Mouse (Mus musculus) ES-Bruce4 (cell line): ENCODE results near the gene Ecm2. TPM values are rescaled to one million over a fixed set of nuclear protein-coding genes. Genes with fewer than 3 reads are reported as not detected.

Source experiments
- H3K27ac ChIP-seq: 2 replicates; pipeline ENCODE4 v1.5.1; 2012; ENCODE audit warnings: low read length, inconsistent platforms; ENCODE audit not compliant: insufficient read depth
- H3K27me3 ChIP-seq: 2 replicates; pipeline ENCODE4 v1.6.1; 2012; ENCODE audit warnings: mild to moderate bottlenecking, low read length, inconsistent platforms; ENCODE audit not compliant: control insufficient read depth, poor library complexity, insufficient read depth, severe bottlenecking
- H3K36me3 ChIP-seq: 2 replicates; pipeline ENCODE4 v1.6.1; 2012; ENCODE audit warnings: inconsistent platforms, mild to moderate bottlenecking, low read length, moderate library complexity; ENCODE audit not compliant: control insufficient read depth, poor library complexity, insufficient read depth, severe bottlenecking
- H3K4me1 ChIP-seq: one replicate; pipeline ENCODE4 v1.8.1; 2011; ENCODE audit warnings: low read length; ENCODE audit not compliant: control insufficient read depth, insufficient read depth
- H3K4me3 ChIP-seq: 2 replicates; pipeline ENCODE4 v1.5.1; 2011; ENCODE audit warnings: low read depth, mild to moderate bottlenecking, low read length
- H3K9ac ChIP-seq: 2 replicates; pipeline ENCODE4 v1.6.1; 2012; ENCODE audit warnings: low read depth, mild to moderate bottlenecking, inconsistent platforms; ENCODE audit not compliant: poor library complexity, severe bottlenecking
- H3K9me3 ChIP-seq: replicated peaks from 2 replicates; pipeline ENCODE4 v1.6.1; 2012; ENCODE audit warnings: mild to moderate bottlenecking, low read length, inconsistent platforms; ENCODE audit not compliant: control insufficient read depth, poor library complexity, insufficient read depth, severe bottlenecking
- CTCF ChIP-seq: IDR thresholded peaks from one replicate; pipeline ENCODE4 v1.8.1; 2011; ENCODE audit warnings: low read depth, low read length
- EP300 ChIP-seq: IDR thresholded peaks from 2 replicates; pipeline ENCODE4 v1.6.1; 2011; ENCODE audit warnings: low read depth, low read length; ENCODE audit not compliant: insufficient read depth
- POLR2A ChIP-seq: IDR thresholded peaks from one replicate; pipeline ENCODE4 v1.8.1; 2011; ENCODE audit warnings: low read length; ENCODE audit not compliant: insufficient read depth
- polyA plus RNA-seq: library from polyadenylated mRNA; stranded (reverse); fragments of >200 nt; gene quantifications from 2 replicates; pipeline ENCODE4 v1.2.4, GENCODE M21; 2011; ENCODE audit warnings: low read depth; ENCODE audit not compliant: missing spikeins, insufficient read depth, insufficient read length

Gene Ecm2
- polyA plus RNA-seq, 1 experiment = 0.18 TPM

DNA sequence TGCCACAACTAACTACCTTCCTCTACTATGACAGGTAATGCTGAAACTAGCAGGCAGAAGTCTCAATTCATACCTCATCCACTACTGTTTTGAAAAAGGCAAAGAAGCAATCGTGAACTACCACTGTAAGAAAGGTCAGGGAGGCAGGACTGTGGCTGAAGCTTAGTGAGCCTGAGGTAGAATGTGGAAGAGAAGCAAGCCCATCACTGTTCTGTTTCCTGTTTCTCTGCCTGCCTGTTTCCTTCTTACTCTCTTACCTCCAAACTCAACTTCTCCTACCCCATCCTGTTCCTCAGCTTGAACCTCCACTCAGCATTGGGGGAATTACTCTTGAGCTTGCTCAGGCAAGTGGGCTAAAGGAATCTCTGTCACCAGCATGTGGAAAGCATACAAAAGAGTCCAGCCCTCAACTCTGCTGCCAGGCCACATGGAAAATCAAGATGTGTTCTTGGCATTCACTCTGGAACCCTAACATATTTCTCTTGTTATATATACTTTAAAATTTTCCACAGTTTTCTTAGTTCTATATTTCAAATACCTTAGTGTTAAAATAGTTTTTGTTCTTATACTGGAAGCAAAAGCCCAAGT, 43.0 kb downstream of the Ecm2 start:
- H3K36me3 ChIP-seq = no peaks in the 10 kb centered on the region
- no peak overlapping the region for H3K4me3 ChIP-seq
- no peak overlapping the region for H3K27ac ChIP-seq
- no peaks in the 10 kb centered on the region for H3K27me3 ChIP-seq
- no peaks in the 10 kb centered on the region for H3K9me3 ChIP-seq
- H3K9ac ChIP-seq = no peak overlapping the region
- no peak for TF ChIP-seq POLR2A
- no peak for TF ChIP-seq EP300
- TF ChIP-seq CTCF = no peak
- H3K4me1 ChIP-seq = no peaks in the 10 kb centered on the region

DNA sequence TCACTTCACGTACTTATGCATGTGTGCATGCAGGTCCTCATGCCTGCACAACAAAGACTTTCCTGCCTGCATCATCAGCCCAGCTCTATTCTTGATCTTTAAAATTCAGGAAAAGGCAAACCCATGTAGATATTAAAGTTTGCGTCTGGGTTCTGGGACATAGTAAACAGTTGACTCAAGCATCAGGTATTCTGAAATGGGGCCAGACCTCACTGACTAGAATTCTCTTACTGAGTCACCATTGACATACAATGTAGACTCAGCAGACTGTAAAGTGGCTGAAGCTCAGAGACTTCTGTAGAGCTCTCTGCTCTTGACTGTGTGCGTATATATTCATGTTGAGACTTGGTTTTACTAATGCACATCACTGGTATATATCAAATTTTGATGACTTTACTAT, 45.0 kb downstream of the Ecm2 start:
- no peak overlapping the region for H3K4me3 ChIP-seq
- H3K9me3 ChIP-seq = no peaks in the 10 kb centered on the region
- no peak overlapping the region for H3K27ac ChIP-seq
- no peaks in the 10 kb centered on the region for H3K36me3 ChIP-seq
- H3K9ac ChIP-seq = no peak overlapping the region
- H3K27me3 ChIP-seq = no peaks in the 10 kb centered on the region
- TF ChIP-seq CTCF (no peak), POLR2A (no peak), EP300 (no peak)
- H3K4me1 ChIP-seq = no peaks in the 10 kb centered on the region

DNA sequence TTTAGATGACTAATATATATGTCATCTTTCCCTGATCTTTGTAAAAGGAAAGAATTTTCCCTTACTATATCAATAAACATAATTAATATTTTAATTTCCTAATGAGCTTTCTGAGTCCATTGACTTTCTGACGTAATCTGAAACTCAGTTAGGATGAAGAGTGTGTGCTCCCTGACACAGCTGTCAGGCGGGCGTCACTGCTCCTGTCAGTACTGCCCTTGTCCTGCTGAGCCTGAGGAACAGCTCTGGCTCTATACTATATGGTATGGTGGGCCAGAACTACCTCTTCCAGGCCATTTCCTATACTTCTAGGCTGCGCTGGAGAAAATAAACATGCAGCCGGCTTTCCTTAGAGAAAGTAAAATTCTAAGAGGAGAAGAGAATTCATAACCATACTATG, 49.9 kb downstream of the Ecm2 start:
- Histone ChIP-seq H3K36me3 (no peaks in the 10 kb centered on the region), H3K4me3 (no peak overlapping the region), H3K27me3 (no peaks in the 10 kb centered on the region), H3K27ac (no peak overlapping the region), H3K9me3 (no peaks in the 10 kb centered on the region), H3K4me1 (no peaks in the 10 kb centered on the region), H3K9ac (no peak overlapping the region)
- no peak for TF ChIP-seq POLR2A
- no peak for TF ChIP-seq CTCF
- no peak for TF ChIP-seq EP300

DNA sequence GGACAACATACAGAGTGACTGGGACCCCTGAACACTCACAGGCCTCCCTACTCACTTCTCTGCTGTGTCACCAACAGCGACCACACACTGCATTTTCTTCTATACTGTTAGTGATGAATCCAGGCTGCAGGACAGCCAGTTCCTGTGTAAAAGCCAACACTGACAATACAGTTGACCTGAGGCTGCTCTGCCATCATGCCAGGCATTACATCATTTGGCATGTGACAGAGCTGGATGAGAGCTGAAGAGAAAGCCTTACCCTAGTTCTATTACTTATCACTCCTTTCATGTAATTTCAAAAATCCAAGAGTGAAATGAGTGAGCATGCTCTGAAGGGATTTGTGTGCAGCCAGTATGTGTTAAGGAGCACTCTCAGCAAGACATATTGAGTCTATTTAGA, 51.6 kb downstream of the Ecm2 start:
- H3K9ac ChIP-seq = no peak overlapping the region
- H3K4me1 ChIP-seq = no peaks in the 10 kb centered on the region
- H3K36me3 ChIP-seq = no peaks in the 10 kb centered on the region
- H3K27me3 ChIP-seq = no peaks in the 10 kb centered on the region
- TF ChIP-seq EP300 (no peak), POLR2A (no peak), CTCF (no peak)
- no peak overlapping the region for H3K27ac ChIP-seq
- H3K4me3 ChIP-seq = no peak overlapping the region
- H3K9me3 ChIP-seq = no peaks in the 10 kb centered on the region

DNA sequence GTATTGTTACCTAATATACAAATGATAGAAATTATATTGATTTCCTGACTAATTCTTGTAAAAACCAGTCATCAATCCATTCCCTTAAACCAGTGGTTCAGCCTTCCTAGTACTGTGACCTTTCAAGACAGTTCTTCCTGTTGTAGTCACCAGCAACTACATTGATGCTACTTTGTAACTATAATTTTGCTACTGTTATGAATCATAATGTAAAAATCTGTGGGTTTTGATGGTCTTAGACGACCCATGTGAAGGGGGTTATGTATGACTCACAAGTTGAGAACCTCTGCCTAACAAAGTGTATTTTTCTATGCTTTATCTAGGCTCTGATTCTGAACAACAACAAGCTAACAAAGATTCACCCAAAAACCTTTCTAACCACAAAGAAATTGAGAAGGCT, 52.3 kb downstream of the Ecm2 start:
- Histone ChIP-seq H3K9me3 (no peaks in the 10 kb centered on the region), H3K9ac (no peak overlapping the region), H3K36me3 (no peaks in the 10 kb centered on the region), H3K27ac (no peak overlapping the region), H3K27me3 (no peaks in the 10 kb centered on the region), H3K4me3 (no peak overlapping the region), H3K4me1 (no peaks in the 10 kb centered on the region)
- TF ChIP-seq CTCF (no peak), POLR2A (no peak), EP300 (no peak)

DNA sequence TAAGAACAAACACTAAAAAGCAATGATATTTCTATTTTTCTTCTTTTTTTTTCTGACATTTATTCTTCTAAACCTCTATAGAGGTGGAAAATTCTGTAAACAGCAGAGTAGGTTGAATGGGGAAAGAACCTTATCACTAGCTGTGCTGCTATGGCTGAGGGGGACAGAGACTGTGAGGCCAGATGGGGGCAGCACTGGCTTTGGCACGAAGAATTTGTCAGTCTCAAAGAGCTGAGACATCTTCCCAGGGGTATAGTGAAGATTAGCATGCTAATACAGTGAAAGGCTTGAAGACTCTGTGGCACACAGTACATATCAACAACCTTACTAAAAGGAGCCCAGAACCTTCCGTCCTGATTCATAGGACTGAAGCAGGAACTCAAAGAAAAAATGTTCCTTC, 54.6 kb downstream of the Ecm2 start:
- Histone ChIP-seq H3K27ac (no peak overlapping the region), H3K9ac (no peak overlapping the region), H3K4me3 (no peak overlapping the region), H3K36me3 (no peaks in the 10 kb centered on the region), H3K27me3 (no peaks in the 10 kb centered on the region), H3K4me1 (no peaks in the 10 kb centered on the region), H3K9me3 (no peaks in the 10 kb centered on the region)
- peak; percentile 65 for TF ChIP-seq CTCF
- TF ChIP-seq POLR2A = no peak
- TF ChIP-seq EP300 = no peak
